Mouse (Mus musculus) monocyte, adult 5-6 weeks (primary cell): ENCODE results near the gene Maco1. TPM values are rescaled to one million over a fixed set of nuclear protein-coding genes. Genes with fewer than 3 reads are reported as not detected.

Experiments used
- ATAC-seq: fragments of 153-309, 156-312 bp; replicated peaks from 2 replicates; pipeline ENCODE4 v1.8.0; 2017; ENCODE audit warnings: mild to moderate bottlenecking; ENCODE audit not compliant: low TSS enrichment, insufficient number of reproducible peaks, severe bottlenecking, poor library complexity, low FRiP score
- total RNA-seq: library from RNA; stranded (forward); fragments of 200-1000, 200-491, 200-594 nt; gene quantifications from 3 replicates; pipeline ENCODE4 v1.2.3, GENCODE M21; 2017

Gene Maco1
- total RNA-seq, 1 experiment from 2014 or later = 41.4 TPM

- no peak for ATAC-seq
Measured at GRCm38 (mm10) chr4:134793213-134793956, 59.8 kb downstream of the Maco1 start.

DNA sequence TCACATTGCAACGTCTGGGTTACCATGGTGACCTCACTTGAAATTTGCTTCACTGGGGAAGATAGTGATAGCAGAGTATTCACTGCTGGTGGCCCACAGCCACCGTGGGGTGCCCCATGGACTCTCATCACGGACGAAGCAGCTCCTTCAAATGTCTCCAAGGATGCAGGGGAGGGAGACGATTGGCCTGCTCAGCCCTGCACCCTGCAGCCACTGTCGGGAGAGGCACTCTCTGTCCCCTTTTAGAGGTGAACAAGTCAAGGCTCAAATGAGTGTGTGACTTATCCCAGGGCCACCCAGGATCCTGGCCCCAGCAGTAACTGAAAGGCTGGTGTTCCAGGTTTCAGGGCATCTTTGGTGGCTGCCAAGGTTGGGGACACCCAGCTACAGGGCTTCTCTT lies 61.4 kb downstream of the Maco1 start:
- ATAC-seq = no peak

DNA sequence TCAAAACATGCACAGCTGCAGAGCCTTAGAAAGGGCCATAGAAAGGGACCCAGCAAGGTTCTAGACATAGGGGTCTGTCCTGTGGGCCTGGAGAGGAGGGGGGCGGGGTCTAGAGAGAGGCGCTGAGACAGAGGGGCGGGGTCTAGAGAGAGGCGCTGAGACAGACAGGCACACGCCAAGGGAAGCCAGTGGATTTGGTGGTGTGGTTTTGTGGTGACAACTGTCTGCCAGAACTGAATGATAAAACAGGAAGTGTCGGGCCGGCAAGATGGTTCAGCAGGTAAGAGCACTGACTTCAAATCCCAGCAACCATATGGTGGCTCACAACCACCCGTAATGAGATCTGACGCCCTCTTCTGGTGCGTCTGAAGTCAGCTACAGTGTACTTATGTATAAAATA lies 66.2 kb downstream of the Maco1 start:
- peak; percentile 77 for ATAC-seq

- ATAC-seq = no peak
Measured at GRCm38 (mm10) chr4:134784701-134785100, 68.4 kb downstream of the Maco1 start.

GRCm38 (mm10) chr4:134779136-134779934 lies 73.8 kb downstream of the Maco1 start:
- peak; percentile 75 for ATAC-seq

DNA sequence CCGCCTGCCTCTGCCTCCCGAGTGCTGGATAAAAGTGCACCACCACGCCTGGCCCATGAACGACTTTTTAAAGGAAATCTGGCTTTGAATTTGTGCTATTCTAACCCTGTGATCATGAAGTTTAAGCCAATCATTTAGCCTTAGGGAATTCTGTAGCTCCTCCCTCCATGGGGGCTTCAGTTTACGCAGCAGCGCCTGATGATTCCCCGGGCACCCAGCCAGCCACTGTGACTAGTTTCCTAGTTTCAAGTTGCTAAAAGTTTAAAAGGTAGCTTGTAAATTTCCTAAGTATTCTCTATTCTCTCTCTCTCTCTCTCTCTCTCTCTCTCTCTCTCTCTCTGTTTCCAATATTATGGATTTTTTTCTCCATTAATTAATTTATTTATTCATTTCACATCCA lies 76.9 kb downstream of the Maco1 start:
- no peak for ATAC-seq

- ATAC-seq = no peak
Measured at GRCm38 (mm10) chr4:134775234-134775944, 77.8 kb downstream of the Maco1 start.

DNA sequence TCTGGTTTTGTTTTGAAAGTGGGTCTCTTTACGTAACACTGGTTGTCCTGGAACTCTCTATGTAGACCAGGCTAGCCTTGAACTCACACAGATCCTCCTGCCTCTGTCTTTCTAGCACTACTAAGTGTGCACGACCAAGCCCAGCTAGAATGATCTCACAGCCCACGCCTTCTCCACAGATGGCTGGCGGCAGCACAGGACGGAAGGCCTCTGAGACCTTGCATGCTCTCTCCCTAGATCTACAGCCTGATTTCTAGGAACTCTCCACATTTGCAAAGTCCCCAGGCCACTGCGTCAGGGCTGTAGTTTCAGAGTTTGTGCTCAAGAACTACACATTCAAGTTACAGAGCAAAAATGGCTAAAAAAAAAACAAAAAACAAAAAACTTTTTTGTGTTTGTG lies 79.0 kb downstream of the Maco1 start:
- ATAC-seq = no peak

- ATAC-seq = peak; percentile 90
Measured at GRCm38 (mm10) chr4:134772805-134773674, 80.1 kb downstream of the Maco1 start.

DNA sequence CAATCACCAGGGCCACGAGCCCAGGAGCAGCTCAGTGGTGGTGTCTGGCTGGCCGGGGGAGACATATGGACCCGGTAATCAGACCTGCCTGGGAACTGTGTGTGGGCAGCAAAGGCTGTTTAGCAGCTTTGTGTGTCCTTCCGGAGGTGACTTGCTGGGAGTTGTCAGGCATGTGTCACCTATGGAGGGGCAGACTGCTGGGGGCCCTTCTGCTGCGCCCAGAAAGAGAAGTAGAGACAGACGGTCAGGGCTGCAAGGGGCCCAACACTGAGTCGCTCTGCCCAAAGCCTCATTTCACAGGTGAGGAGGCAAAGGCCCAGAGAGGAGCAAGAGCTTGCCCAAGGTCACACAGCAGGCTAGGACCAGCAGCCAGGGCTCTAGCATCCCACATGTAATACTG lies 83.3 kb downstream of the Maco1 start:
- ATAC-seq = no peak

- ATAC-seq = no peak
Measured at GRCm38 (mm10) chr4:134769081-134769811, 83.9 kb downstream of the Maco1 start.

GRCm38 (mm10) chr4:134768226-134768888 lies 84.8 kb downstream of the Maco1 start:
- ATAC-seq = no peak

DNA sequence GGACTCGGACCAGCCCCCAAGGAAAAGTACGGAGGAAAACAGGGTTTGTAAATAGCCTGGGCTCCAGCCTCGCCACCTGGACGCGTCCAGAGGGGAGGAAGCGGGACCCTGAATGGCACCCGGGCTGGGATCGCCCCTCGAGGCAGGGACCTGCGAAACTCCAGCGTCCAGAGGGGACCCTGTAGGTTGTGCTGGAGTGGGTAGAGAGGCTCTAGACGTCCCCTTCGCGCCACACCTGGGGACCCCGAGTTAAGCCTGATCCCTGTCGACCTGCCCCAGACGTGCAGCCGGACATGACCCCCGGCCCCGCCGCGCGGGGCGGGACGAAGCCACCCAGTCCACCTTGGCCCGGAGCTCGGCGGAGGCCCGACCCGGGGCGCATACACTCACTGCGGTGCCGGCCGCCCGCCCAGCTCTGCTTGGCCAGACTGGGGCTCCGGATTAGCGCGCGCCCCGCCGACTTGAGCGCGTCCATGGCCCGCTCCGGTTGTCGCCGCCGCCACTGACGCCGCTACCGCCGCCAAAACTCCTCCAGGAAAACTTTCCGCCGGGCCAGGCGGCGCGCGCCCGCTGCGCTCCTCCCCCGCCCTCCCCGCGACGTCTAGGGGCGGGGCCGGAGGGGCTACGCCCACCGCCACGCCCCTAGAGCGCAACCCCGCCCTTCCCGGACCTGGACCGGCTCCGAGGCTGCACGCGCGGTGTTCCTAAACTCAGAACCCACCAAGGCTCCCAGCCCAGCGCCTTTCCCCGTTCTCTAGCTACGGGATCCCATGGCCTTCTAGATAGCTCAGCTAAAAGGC lies 85.5 kb downstream of the Maco1 start, which contains the start of gene Ldlrap1:
TSS of gene Ldlrap1 (minus strand) at position 599 of the 800 bp plus-strand sequence.
- peak; percentile 59; the same call in 1 of the 2 replicates for ATAC-seq

DNA sequence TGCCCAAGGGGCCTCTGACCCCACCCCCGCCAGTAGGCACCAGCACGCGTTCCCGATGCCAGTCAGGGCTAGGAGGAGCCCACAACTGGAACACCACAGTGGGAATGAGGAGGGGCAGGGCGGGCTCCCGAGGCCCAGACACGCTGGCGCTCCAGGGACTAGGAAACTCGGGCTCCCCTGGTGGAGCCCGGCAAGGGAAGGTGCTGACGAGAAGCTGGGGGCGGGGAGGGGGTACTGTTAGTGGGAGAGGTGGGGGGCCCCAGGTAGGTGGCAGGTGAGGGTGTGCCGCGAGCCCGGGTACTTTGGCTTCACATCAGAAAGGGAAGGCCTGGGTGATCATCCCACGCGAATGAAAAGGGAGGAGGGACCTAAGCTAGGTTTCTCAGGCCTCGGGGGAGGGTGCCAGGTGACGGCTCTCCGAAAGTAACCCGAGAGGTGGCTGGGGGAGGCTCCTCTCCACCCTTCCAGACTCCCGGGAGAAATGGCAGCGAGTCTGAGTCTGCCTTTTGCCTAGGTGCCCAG lies 86.2 kb downstream of the Maco1 start:
- ATAC-seq = no peak

DNA sequence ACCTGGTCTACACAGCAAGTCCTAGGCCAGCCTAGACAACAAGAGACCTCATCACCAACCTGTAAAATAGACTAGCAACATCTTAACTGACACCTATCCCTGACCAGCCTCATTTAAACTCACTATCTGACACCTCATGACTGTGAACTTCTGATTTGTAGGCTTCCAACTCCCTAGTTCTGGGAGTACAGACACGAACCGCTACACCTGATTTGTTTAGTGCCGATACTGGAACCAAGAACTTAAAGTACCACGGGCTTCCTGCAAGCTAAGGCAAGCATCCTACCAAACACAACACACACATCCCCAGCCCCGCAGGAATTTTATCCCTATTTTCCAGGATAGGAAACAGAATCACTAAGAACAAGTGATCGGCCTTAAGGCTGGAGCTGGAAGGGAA lies 86.9 kb downstream of the Maco1 start:
- ATAC-seq = no peak

GRCm38 (mm10) chr4:134764333-134764732 lies 88.8 kb downstream of the Maco1 start:
- ATAC-seq = no peak
